Mouse (Mus musculus): ENCODE data around the gene Insc.

GRCm38 (mm10) chr7:114770586-114770985, 27.1 kb downstream of the Insc start:
- TF ChIP-seq GATA1 (IDR thresholded peaks at IDR 0.05; ENCODE audit: borderline replicate concordance, low read length) (no peak), FLI1 (IDR thresholded peaks at IDR 0.05; ENCODE audit: low read length) (no peak)
